Mouse (Mus musculus) brain, embryonic 14.5 days (tissue): Measurements from ENCODE around the gene Rhbdf2. TPM values are rescaled to one million over a fixed set of nuclear protein-coding genes. Genes with fewer than 3 reads are reported as not detected.

ENCODE experiments used
- DNase-seq: peaks from one replicate; pipeline ENCODE4 v3.0.0-alpha.2; 2011; ENCODE audit warnings: low read depth
- CTCF ChIP-seq: fragments of 200-500 bp; IDR thresholded peaks from 2 replicates; pipeline ENCODE4 v1.5.1; 2012; ENCODE audit warnings: inconsistent platforms, mild to moderate bottlenecking, moderate library complexity, borderline replicate concordance; ENCODE audit not compliant: insufficient read depth, insufficient read length; ENCODE audit errors: extremely low read depth
- POLR2A ChIP-seq: fragments of 200-500 bp; IDR thresholded peaks from 2 replicates; pipeline ENCODE4 v1.6.1; 2012; ENCODE audit warnings: mild to moderate bottlenecking, inconsistent platforms, borderline replicate concordance; ENCODE audit not compliant: poor library complexity, insufficient read depth, insufficient read length, severe bottlenecking; ENCODE audit errors: extremely low read depth
- polyA plus RNA-seq: library from polyadenylated mRNA; depleted of rRNA; stranded (reverse); fragments of >200 nt; gene quantifications from 2 replicates; pipeline ENCODE4 v1.2.3, GENCODE M21; 2012; rRNA removed

The Rhbdf2 gene
- polyA plus RNA-seq, 1 experiment: 2.3 TPM

DNA sequence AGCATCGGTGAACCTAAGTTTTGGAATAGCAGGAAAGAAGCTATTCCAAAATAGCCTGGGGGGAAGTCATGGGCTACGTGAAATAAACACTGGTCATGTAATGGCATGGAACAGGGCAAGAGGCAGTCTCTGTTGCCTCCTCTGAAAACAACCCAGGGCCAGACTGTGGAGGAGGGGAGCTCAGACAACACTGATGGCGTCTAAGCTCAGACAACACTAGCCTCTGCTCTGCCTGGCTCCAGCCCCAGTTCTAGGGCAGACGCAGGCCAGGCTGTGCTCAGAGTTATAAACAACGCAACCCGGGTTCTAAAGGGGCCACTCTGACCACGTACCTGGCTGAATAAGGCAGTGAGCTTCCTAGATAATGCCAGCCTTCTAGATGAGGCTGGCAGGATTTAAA is 76.1 kb downstream of the Rhbdf2 start:
- DNase-seq: no peak
- TF ChIP-seq POLR2A: no peak
- no peak for TF ChIP-seq CTCF

DNA sequence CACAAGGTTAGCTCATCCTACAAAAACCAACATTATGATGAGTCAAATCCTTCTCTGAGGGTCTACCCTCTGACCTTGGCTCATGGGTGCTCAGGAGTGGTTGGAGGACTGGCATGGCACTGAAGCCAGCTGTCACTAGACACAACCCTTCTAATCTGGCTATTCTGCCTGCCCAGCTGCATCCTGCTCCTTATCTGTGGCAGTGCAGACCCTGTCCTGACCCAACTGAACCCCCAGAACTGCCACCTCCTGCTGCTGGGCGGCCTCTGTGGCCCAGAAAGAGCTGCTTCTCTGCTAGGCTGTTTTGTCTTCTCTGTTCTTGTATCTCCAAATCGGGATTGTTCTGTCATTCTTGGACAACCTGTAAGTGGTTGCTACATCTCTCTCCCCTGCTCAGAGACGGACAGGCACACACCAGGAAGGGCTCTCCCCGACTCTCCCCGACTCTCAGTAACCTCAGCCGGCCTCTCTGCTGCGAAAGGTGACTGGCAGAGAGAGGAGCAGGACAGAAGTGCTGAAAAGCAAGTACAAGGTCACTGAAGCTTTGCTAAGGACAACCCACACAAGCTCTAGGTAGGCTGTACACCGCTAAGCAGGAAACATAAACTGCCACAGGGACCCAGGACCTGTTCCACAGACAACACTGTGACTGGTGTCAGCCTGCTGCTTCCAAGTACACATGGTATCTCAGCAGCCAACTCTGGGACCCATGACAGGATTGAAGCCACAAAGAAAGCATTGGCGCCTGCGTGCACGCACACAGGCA is 77.4 kb downstream of the Rhbdf2 start:
- no peak for DNase-seq
- TF ChIP-seq POLR2A: no peak
- TF ChIP-seq CTCF: no peak

GRCm38 (mm10) chr11:116548780-116549179 is 78.0 kb downstream of the Rhbdf2 start:
- DNase-seq: no peak
- TF ChIP-seq POLR2A (no peak), CTCF (no peak)

Other genes with a start within 250 kb of the Rhbdf2 start
- 59.5 and 97.3 TPM in 2 replicates for gene Rnf157, start 214.0 kb downstream of the Rhbdf2 start, polyA plus RNA-seq
- gene Ubald2, start 192.9 kb downstream of the Rhbdf2 start, polyA plus RNA-seq: 203 and 296 TPM in 2 replicates
- 0.14 and 0.15 TPM in 2 replicates for gene Qrich2, start 160.8 kb downstream of the Rhbdf2 start, polyA plus RNA-seq
- gene Prpsap1, start 132.8 kb downstream of the Rhbdf2 start, polyA plus RNA-seq: 120 and 132 TPM in 2 replicates
- 2.4 and 3.6 TPM in 2 replicates for gene Sphk1, start 96.1 kb downstream of the Rhbdf2 start, polyA plus RNA-seq
- 54.3 and 68.5 TPM in 2 replicates for gene Ube2o, start 45.6 kb downstream of the Rhbdf2 start, polyA plus RNA-seq
- gene Aanat, start 40.6 kb downstream of the Rhbdf2 start, polyA plus RNA-seq: 1.2 and 2.7 TPM in 2 replicates
- gene Prcd, start 26.5 kb upstream of the Rhbdf2 start, polyA plus RNA-seq: 1.0 and 1.4 TPM in 2 replicates
- 18.3 TPM in 2 replicates for gene Cygb, start 27.3 kb upstream of the Rhbdf2 start, polyA plus RNA-seq
- not detected in 2 replicates for gene St6galnac1, start 148.5 kb upstream of the Rhbdf2 start, polyA plus RNA-seq
- 14.2 and 30.5 TPM in 2 replicates for gene Mxra7, start 201.0 kb upstream of the Rhbdf2 start, polyA plus RNA-seq
- 44.6 and 67.6 TPM in 2 replicates for gene Mettl23, start 216.3 kb upstream of the Rhbdf2 start, polyA plus RNA-seq
- gene Jmjd6, start 216.4 kb upstream of the Rhbdf2 start, polyA plus RNA-seq: 34.9 and 44.1 TPM in 2 replicates
- 36.4 and 40.6 TPM in 2 replicates for gene Mfsd11, start 225.4 kb upstream of the Rhbdf2 start, polyA plus RNA-seq
- 599 and 784 TPM in 2 replicates for gene Srsf2, start 226.1 kb upstream of the Rhbdf2 start, polyA plus RNA-seq